Mouse (Mus musculus) myocyte (in vitro differentiated cells): ENCODE measurements around the gene Mycbp. TPM values are rescaled to one million over a fixed set of nuclear protein-coding genes. Genes with fewer than 3 reads are reported as not detected.
"Not testable (repeated sequence)": the region's sequence is repeated elsewhere in the genome, so short reads cannot be mapped to it uniquely, and the experiment has no call there.

Experiments
- H3K27me3 ChIP-seq: one replicate; pipeline ENCODE4 v1.6.1; 2011; ENCODE audit not compliant: control insufficient read depth, insufficient read depth, insufficient read length
- H3K36me3 ChIP-seq: one replicate; pipeline ENCODE4 v1.6.1; 2011; ENCODE audit not compliant: control insufficient read depth, insufficient read depth
- H3K4me2 ChIP-seq: one replicate; pipeline ENCODE4 v1.6.1; 2011; ENCODE audit warnings: low read depth, control low read depth
- H3K4me3 ChIP-seq: one replicate; pipeline ENCODE4 v1.5.1; 2011; ENCODE audit warnings: mild to moderate bottlenecking, control low read depth, moderate library complexity
- H3K79me2 ChIP-seq: one replicate; pipeline ENCODE4 v1.6.1; 2011; ENCODE audit not compliant: control insufficient read depth, insufficient read depth
- H3ac ChIP-seq: one replicate; pipeline ENCODE4 v1.6.1; 2011; ENCODE audit not compliant: control insufficient read depth, insufficient read length
- CEBPB ChIP-seq: IDR thresholded peaks from 2 replicates; pipeline ENCODE4 v1.6.1; 2011; ENCODE audit warnings: mild to moderate bottlenecking, moderate library complexity; ENCODE audit not compliant: poor library complexity, insufficient read depth, severe bottlenecking
- E2F4 ChIP-seq: IDR thresholded peaks from one replicate; pipeline ENCODE4 v1.6.1; 2011; ENCODE audit warnings: mild to moderate bottlenecking, control low read depth, moderate library complexity; ENCODE audit not compliant: insufficient read depth
- MAX ChIP-seq: IDR thresholded peaks from one replicate; pipeline ENCODE4 v1.6.1; 2011; ENCODE audit warnings: low read depth, mild to moderate bottlenecking, control low read depth
- MYOD1 ChIP-seq, 3 experiments: IDR thresholded peaks; one replicate each; pipeline ENCODE4 v1.6.1; 2011; ENCODE audit warnings: control low read depth in 2 of 3, low read depth in 2 of 3, mild to moderate bottlenecking in 2 of 3, moderate library complexity in 1 of 3; ENCODE audit not compliant: insufficient read length in 2 of 3, control insufficient read depth in 1 of 3
- MYOG ChIP-seq, 3 experiments: IDR thresholded peaks; one replicate each; pipeline ENCODE4 v1.6.1; 2011; ENCODE audit warnings: control low read depth in 2 of 3, low read depth in 2 of 3, mild to moderate bottlenecking in 2 of 3; ENCODE audit not compliant: insufficient read length in 2 of 3, control insufficient read depth in 1 of 3, insufficient read depth in 1 of 3
- POLR2A ChIP-seq: IDR thresholded peaks from one replicate; pipeline ENCODE4 v1.6.1; 2011; ENCODE audit warnings: low read depth, mild to moderate bottlenecking, control low read depth, moderate library complexity; ENCODE audit not compliant: insufficient read length
- POLR2AphosphoS2 ChIP-seq: IDR thresholded peaks from one replicate; pipeline ENCODE4 v1.6.1; 2011; ENCODE audit warnings: low read depth, control low read depth; ENCODE audit not compliant: insufficient read length
- REST ChIP-seq: IDR thresholded peaks from one replicate; pipeline ENCODE4 v1.6.1; 2011; ENCODE audit warnings: mild to moderate bottlenecking, control low read depth, moderate library complexity; ENCODE audit not compliant: insufficient read depth, insufficient read length
- SRF ChIP-seq: IDR thresholded peaks from one replicate; pipeline ENCODE4 v1.6.1; 2011; ENCODE audit warnings: low read depth; ENCODE audit not compliant: control insufficient read depth, insufficient read length
- TCF12 ChIP-seq: IDR thresholded peaks from one replicate; pipeline ENCODE4 v1.6.1; 2011; ENCODE audit warnings: mild to moderate bottlenecking, control low read depth; ENCODE audit not compliant: poor library complexity, insufficient read depth, severe bottlenecking
- TCF3 ChIP-seq: IDR thresholded peaks from one replicate; pipeline ENCODE4 v1.6.1; 2011; ENCODE audit warnings: low read depth, control low read depth; ENCODE audit not compliant: insufficient read length
- USF1 ChIP-seq: IDR thresholded peaks from one replicate; pipeline ENCODE4 v1.6.1; 2011; ENCODE audit warnings: low read depth, mild to moderate bottlenecking, control low read depth, moderate library complexity
- polyA plus RNA-seq: library from polyadenylated mRNA; unstranded; fragments of >200 nt; fragmentation: generic; extraction: Trizol; gene quantifications from one replicate; pipeline ENCODE4 v1.2.1, GENCODE M21; 2012; ENCODE audit warnings: missing spikeins

Gene Mycbp
- polyA plus RNA-seq, 1 experiment = 33.1 TPM

DNA sequence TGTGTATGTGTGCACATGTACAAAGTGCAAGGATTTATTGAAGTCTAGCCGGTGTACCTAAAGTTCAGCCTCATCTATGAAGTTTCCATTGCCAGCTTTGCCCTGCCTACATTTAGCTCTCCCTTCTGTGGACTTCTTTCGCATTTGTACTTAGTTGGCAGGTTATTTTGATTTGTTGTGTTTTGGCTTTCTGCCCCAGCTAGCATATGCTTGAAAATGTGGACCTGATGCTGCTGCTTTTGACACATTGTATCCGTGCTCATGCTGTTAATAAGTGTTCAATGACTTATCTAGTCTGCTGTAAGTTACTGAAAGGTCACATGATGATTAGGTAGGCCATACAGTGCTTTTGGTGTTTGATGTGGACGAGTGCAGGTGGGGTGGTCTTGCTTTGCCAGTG is 29.7 kb downstream of the Mycbp start:
- Histone ChIP-seq H3K27me3 (no peaks in the 10 kb centered on the region), H3K4me3 (no peak overlapping the region), H3ac (no peak overlapping the region), H3K36me3 (peaks cover 52% of the 10 kb centered on the region), H3K4me2 (no peak overlapping the region), H3K79me2 (no peaks in the 10 kb centered on the region)
- TF ChIP-seq USF1 (no peak), CEBPB (no peak), POLR2AphosphoS2 (no peak), TCF12 (no peak), E2F4 (no peak), MYOD1 (IDR thresholded peaks at IDR 0.05; ENCODE audit: control insufficient read depth in 1 of 3, insufficient read length in 2 of 3, low read depth in 2 of 3) (no peak), MYOG (IDR thresholded peaks at IDR 0.05; ENCODE audit: control insufficient read depth in 1 of 3, insufficient read depth in 1 of 3, insufficient read length in 2 of 3, low read depth in 2 of 3) (no peak), REST (no peak), MAX (no peak), SRF (no peak), TCF3 (no peak), POLR2A (no peak)

- Histone ChIP-seq H3ac (no peak overlapping the region), H3K79me2 (no peaks in the 10 kb centered on the region), H3K36me3 (peaks cover 43% of the 10 kb centered on the region), H3K27me3 (no peaks in the 10 kb centered on the region), H3K4me3 (no peak overlapping the region), H3K4me2 (no peak overlapping the region)
- TF ChIP-seq POLR2AphosphoS2 (no peak), TCF12 (no peak), MAX (no peak), E2F4 (no peak), TCF3 (no peak), POLR2A (no peak), MYOG (IDR thresholded peaks at IDR 0.05; ENCODE audit: control insufficient read depth in 1 of 3, insufficient read depth in 1 of 3, insufficient read length in 2 of 3, low read depth in 2 of 3) (no peak), MYOD1 (IDR thresholded peaks at IDR 0.05; ENCODE audit: control insufficient read depth in 1 of 3, insufficient read length in 2 of 3, low read depth in 2 of 3) (no peak), CEBPB (no peak), SRF (no peak), USF1 (no peak), REST (no peak)
Measured at GRCm38 (mm10) chr4:123936059-123936458, 31.4 kb downstream of the Mycbp start.

GRCm38 (mm10) chr4:123939838-123940237 is 35.2 kb downstream of the Mycbp start:
- H3K36me3 ChIP-seq = peaks cover 16% of the 10 kb centered on the region
- no peaks in the 10 kb centered on the region for H3K79me2 ChIP-seq
- H3K4me3 ChIP-seq = no peak overlapping the region
- H3ac ChIP-seq = no peak overlapping the region
- H3K27me3 ChIP-seq = peaks cover 3% of the 10 kb centered on the region
- H3K4me2 ChIP-seq = no peak overlapping the region
- no peak for TF ChIP-seq POLR2AphosphoS2
- no peak for TF ChIP-seq MAX
- no peak for TF ChIP-seq TCF3

DNA sequence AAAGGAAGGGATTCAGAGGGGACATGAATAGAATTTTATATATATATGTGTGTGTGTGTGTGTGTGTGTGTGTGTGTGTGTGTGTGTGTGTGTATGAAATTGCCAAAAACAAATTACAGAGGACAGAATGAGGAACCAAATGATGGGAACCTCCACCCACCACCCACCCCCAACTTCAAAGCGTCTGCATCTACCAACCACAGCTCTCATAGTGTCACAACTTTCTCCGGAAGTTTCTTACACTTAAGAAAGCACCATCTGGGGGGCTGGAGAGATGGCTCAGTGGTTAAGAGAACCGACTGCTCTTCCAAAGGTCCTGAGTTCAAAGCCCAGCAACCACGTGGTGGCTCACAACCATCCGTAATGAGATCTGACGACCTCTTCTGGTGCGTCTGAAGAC is 36.2 kb downstream of the Mycbp start:
- H3K36me3 ChIP-seq = peaks cover 12% of the 10 kb centered on the region
- H3K27me3 ChIP-seq, H3K79me2 ChIP-seq, H3K4me2 ChIP-seq, H3K4me3 ChIP-seq, H3ac ChIP-seq: not testable (repeated sequence)

- no peak overlapping the region for H3ac ChIP-seq
- no peak overlapping the region for H3K4me3 ChIP-seq
- no peak overlapping the region for H3K4me2 ChIP-seq
- no peaks in the 10 kb centered on the region for H3K36me3 ChIP-seq
- TF ChIP-seq TCF12 (no peak), CEBPB (no peak), MYOG (IDR thresholded peaks at IDR 0.05; ENCODE audit: control insufficient read depth in 1 of 3, insufficient read depth in 1 of 3, insufficient read length in 2 of 3, low read depth in 2 of 3) (no peak), MYOD1 (IDR thresholded peaks at IDR 0.05; ENCODE audit: control insufficient read depth in 1 of 3, insufficient read length in 2 of 3, low read depth in 2 of 3) (no peak), MAX (no peak)
- H3K27me3 ChIP-seq = peaks cover 25% of the 10 kb centered on the region
- no peaks in the 10 kb centered on the region for H3K79me2 ChIP-seq
Measured at GRCm38 (mm10) chr4:123946701-123947100, 42.1 kb downstream of the Mycbp start.

- Histone ChIP-seq H3K4me3 (no peak overlapping the region), H3K27me3 (peaks cover 27% of the 10 kb centered on the region), H3ac (no peak overlapping the region), H3K4me2 (no peak overlapping the region), H3K36me3 (no peaks in the 10 kb centered on the region), H3K79me2 (no peaks in the 10 kb centered on the region)
- no peak for TF ChIP-seq MYOG (IDR thresholded peaks at IDR 0.05; ENCODE audit: control insufficient read depth in 1 of 3, insufficient read depth in 1 of 3, insufficient read length in 2 of 3, low read depth in 2 of 3)
- TF ChIP-seq POLR2AphosphoS2 = no peak
- TF ChIP-seq E2F4 = no peak
- no peak for TF ChIP-seq USF1
- no peak for TF ChIP-seq CEBPB
- TF ChIP-seq POLR2A = no peak
- no peak for TF ChIP-seq MAX
- no peak for TF ChIP-seq TCF3
- no peak for TF ChIP-seq REST
- no peak for TF ChIP-seq TCF12
- no peak for TF ChIP-seq MYOD1 (IDR thresholded peaks at IDR 0.05; ENCODE audit: control insufficient read depth in 1 of 3, insufficient read length in 2 of 3, low read depth in 2 of 3)
- no peak for TF ChIP-seq SRF
Measured at GRCm38 (mm10) chr4:123947149-123947548, 42.5 kb downstream of the Mycbp start.
